Mouse (Mus musculus): ENCODE measurements around the gene Parp4.

Parp4 gene

DNA sequence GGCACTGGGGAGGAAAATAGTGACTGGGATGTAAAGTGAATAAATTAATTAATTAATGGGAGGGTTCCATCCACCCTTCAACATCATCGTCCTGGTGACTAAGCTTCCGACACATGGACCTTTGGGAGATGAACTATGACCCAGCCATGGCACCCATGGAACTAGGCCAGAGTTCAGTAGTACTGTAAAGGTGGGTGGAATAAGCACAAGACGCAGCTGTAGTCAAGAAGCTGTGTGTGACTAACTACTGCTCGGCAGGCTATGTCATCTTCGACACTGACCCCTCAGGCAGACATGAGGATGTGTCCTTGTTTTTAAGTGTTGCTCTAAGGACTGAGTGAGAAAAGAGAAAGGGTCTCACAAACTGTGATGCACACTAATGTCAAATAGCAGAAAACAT is 29.0 kb downstream of the Parp4 start:
- in situ Hi-C loops (cut with MboI; ENCODE audit: unreplicated experiment in 2 of 2) = loop anchor here in 1 of 2 experiments (25.0 kb wide), 1 partner anchor 217 kb away; no protein-coding TSS in a partner anchor

DNA sequence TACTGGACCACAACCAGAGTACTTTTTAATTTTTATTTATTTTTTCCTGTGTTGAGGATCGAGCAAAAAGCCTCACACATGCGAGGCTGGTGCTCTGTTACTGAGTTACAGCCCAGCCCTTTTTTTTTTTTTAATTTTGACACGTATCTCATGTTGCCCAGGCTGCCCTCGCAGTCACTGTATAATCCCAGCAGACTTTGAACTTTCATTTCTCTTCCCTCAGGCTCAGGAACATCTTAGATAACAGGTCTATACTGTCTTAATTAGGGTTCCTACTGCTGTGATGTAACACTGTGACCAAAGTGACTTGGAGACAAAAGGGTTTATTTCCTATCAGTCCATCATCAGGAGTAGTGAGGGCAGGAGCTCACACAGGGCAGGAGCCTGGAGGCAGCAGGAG is 29.7 kb downstream of the Parp4 start:
- in situ Hi-C loops (cut with MboI; ENCODE audit: unreplicated experiment in 2 of 2) = loop anchor here in 1 of 2 experiments (25.0 kb wide), 1 partner anchor 218 kb away; no protein-coding TSS in a partner anchor

DNA sequence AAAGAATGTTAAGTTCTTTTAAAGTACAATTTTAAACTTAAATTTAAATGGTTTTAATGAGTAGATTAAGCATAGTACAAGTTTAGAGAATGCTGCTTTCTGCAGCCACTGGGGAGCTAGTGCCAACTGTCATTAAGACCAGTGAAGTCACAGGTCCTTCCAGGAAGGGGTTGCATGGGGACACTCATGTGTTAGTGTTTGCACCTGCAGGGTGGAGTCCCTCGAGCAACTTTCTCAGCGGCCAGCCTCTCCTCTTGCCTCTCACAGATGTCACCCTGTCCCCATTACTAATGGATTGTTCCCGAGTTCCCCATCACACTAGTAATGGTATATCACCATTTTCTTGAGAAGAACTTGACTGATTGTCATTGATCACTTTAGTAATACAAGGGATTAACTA is 37.8 kb downstream of the Parp4 start:
- in situ Hi-C loops (cut with MboI; ENCODE audit: unreplicated experiment in 2 of 2) = loop anchor here in 1 of 2 experiments (25.0 kb wide), 1 partner anchor 226 kb away; no protein-coding TSS in a partner anchor

DNA sequence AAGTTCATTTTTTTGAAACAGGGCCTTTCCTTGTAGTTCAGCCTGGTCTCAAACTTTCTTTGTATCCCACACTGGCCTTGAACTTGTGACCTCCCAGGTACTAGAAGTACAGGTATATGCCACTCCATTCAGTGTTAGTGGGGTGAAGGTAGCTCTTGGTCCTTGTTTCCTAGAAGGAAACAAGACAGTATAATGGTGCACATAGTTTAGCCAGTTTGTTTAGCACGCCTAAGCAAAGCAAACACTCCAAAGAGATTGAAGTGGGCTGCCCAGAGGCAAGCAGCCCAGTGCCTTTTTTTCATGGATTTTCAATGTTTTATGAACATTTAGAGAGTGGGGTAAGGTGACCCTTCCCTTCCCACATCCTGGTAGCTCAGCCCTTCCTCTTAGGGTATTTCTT is 42.1 kb downstream of the Parp4 start:
- in situ Hi-C loops (cut with MboI; ENCODE audit: unreplicated experiment in 2 of 2) = loop anchor here in 1 of 2 experiments (25.0 kb wide), 1 partner anchor 230 kb away; no protein-coding TSS in a partner anchor

DNA sequence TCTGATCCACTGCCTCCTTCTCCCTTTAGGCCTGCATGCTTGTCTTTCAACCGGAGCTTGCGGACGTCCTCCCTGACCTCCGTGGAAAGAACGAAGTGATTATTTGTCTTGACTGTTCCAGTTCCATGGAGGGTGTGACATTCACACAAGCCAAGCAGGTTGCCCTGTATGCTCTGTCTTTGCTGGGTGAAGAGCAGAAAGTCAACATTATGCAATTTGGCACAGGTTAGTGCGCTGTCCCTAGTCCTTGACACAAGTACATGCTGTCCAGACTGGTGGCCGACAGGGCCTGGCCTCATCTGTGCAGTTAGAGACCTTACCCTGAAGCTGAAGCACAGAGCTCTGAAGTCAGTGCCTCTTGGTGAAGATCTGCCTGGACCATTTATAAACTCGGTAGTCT is 45.0 kb downstream of the Parp4 start:
- in situ Hi-C loops (cut with MboI; ENCODE audit: unreplicated experiment in 2 of 2) = loop anchor here in 1 of 2 experiments (25.0 kb wide), 1 partner anchor 233 kb away; no protein-coding TSS in a partner anchor

DNA sequence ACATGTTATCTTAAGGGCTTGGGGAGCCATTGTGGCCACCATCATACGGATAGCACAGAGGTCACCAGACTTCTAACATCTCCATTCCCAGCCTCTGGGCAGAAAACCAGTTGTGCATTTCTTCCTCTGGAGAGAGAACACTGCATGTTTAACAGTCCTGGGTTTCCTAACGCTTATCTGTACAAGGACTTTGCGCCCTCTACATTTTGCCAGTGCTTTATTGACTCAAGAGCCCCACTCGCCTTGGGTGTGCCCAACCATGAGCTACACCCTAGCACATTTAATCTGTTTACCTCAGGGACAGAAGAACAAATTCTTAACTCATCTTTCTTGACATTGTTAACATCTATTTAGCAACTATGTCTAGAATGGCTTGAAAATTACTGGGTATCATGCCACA is 50.8 kb downstream of the Parp4 start:
- in situ Hi-C loops (cut with MboI; ENCODE audit: unreplicated experiment in 2 of 2) = loop anchor here in 1 of 2 experiments (25.0 kb wide), 1 partner anchor 311 kb away; no protein-coding TSS in a partner anchor

DNA sequence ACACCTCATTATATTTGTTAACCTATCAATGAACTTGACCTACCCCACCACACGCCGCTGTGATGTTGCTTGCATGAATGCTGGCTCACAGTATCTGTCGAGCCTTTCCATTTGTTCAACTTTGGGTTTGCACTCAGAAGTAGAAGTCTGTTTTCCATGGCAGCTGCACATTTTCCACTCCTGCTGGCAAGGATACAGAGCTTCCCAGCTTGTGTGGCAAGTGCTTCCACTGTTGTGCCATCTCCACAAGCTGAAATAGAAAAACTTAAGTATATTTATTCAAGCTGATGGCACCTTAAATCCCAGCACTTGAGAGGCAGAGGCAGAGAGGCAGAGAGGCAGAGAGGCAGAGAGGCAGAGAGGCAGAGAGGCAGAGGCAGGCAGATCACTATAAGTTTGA is 52.9 kb downstream of the Parp4 start:
- in situ Hi-C loops (cut with MboI; ENCODE audit: unreplicated experiment in 2 of 2) = loop anchor here in 1 of 2 experiments (25.0 kb wide), 1 partner anchor 309 kb away; no protein-coding TSS in a partner anchor

DNA sequence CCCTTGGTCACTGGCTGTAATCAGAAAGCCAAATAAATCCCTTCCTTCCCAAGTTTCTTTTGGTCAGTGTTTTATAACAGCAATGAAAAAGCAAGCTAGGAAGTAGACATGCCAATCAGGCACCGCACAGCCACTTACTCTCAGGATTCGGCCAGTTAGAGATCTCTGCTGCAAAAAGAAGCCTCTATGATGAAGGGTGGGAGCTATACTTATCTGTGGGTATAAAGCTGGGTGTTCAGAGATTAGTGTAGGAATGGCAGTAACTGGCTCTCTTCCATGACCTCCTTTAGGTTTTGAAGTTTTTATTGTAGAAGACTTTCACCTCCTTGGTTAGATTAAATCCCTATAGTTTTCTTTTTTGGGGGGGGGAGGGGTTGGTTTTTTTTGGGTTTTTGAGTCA is 55.7 kb downstream of the Parp4 start:
- in situ Hi-C loops (cut with MboI; ENCODE audit: unreplicated experiment in 2 of 2) = loop anchor here in 1 of 2 experiments (25.0 kb wide), 1 partner anchor 306 kb away; no protein-coding TSS in a partner anchor

DNA sequence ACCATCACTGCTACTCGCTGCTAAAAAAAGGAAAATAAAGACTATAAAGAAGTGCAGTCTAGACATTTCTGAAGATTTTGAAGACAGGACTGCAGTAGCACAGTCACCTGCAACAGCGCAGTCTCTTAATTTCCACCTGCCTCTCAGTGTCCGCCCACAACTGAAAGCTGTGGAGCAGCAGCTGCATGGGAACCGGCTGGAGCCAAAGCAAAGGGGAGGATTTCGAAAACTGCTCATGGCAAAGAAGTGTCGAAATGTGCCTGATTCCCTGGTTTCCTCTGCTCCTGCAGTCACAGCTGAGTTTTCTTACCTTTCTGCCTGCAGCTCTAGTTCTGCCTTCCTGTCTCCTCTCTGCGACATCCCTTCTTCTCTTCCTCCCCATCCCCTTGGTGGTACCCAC is 71.8 kb downstream of the Parp4 start:
- in situ Hi-C loops (cut with MboI; ENCODE audit: unreplicated experiment in 2 of 2) = loop anchor here in 1 of 2 experiments (25.0 kb wide), 1 partner anchor 290 kb away; no protein-coding TSS in a partner anchor

DNA sequence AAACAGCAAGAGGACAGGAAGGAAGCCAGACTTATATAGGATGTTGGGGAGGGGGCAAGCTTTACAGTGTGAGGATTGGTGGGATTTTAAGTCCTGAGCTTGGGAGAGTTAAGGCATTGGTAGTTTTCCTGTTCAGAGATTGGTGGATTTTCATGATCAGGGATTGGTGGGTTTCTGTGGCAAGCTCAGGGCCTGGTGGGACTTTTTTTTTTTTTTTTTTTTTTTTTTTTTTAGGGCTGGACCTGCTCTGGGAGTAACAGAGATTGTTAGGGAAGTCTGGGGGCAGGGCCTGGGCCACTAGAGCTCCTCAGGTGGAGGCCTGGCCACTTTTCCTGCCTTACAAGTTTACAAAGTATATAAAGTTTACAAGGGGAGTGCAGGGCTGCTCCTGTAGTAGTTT is 74.0 kb downstream of the Parp4 start:
- in situ Hi-C loops (cut with MboI; ENCODE audit: unreplicated experiment in 2 of 2) = loop anchor here in 1 of 2 experiments (25.0 kb wide), 1 partner anchor 288 kb away; no protein-coding TSS in a partner anchor

DNA sequence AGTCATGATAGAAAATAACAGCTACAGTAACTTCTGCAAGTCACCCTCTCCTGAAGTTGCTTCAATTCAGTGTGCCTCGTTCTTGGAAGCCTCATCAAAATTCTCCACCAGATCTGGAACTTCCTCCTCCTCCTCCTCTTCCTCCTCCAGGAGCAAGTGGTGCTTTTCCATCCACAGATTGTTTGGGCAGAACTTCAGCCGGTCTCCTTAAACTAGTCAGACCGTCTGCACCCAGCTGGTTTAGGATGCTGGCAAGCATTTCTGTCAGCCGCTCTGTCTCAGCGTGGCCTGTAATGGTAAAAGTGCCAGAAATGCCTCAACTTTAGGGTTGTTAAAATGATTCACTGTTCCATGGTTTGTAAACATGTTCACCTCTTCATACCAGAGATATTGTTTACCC is 90.2 kb downstream of the Parp4 start:
- in situ Hi-C loops (cut with MboI; ENCODE audit: unreplicated experiment in 2 of 2) = no loop called here

DNA sequence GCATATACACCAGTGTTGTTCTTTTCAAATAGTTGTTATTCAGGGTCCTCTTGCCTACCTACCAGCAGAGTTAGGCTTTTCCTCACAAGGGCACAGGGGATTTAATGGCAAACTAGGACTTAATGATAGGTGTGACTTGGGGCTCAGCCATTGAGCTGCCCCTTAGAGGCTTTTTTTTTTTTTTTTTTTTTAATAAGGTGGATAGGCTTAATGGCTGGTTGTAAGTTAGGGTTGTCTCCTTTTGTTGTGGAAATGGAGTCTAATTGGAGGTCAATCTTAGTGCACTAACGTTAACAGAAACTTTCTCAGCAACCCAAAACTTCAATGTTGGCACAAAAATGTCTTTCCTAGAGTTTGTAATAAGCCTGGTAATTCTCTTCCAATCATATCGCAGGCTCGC is 91.5 kb downstream of the Parp4 start:
- in situ Hi-C loops (cut with MboI; ENCODE audit: unreplicated experiment in 2 of 2) = no loop called here

DNA sequence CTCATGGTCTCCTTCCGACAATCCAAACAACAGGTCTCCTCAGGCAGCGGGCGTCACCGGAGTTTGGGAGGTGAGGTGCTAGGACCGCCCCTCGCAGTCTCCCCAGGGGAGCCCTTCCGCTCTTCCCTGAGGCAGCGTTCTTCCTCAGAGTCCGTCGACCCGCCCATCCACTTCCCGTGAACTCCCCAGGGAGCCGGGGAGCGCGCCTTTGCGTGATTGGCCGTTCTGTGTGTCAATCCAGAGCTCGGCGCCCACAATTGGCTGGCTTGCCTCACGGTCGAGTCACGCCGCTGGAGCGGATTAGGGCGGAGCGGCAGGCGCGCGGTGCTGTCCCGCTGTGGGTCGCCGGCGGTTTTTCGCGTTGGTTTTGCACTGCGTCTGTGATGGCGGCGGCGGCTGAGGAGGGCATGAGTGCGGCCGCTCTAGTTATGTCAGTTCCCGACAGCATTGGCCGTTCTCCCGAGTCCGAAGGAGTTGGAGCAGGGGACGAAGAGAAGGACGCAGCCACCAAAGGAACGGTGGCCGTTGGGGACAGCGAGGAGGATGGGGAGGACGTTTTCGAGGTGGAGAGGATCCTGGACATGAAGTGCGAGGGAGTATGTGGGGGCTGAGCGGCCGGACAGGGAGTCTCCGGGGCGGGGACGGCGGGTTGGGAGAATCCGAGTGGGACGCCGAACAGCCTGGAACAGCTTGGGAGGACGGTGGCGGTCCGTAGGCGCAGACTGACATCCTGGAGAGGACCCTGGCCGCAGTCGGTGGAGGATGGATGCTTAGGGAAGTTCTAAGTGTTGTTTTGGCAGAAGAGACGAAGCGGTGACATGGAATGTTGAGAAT is 92.8 kb downstream of the Parp4 start, which contains the start of gene Mphosph8:
Mphosph8 (plus strand) TSS at position 280 of the 834 bp plus-strand sequence.
- in situ Hi-C loops (cut with MboI; ENCODE audit: unreplicated experiment in 2 of 2) = no loop called here

DNA sequence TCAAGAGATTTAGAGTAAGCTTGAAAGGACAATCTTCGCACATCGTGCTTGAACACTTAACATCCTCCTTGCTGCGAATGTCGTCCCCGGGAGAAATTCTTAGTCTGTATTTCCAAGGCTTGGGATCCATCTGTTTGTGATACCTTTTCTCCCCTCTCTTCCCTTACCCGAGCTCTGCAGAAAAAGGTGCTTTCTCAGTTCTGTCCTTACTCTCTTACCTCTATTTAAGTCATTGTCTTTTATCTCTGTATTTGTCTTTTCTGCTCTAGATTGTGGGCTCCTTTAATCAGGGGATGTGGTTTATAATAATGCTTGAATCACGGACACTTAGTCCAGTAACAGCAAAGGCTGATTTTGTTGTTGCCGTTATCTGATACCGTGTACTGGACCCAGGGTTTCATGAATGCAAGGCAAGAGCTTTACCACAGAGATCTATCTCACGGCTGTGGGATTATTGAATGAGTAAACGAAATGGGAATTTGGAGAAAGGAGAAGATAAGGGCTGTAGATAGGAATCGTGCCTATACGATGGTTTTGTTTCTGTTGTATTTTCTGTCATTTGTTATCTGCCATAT is 93.7 kb downstream of the Parp4 start:
- in situ Hi-C loops (cut with MboI; ENCODE audit: unreplicated experiment in 2 of 2) = no loop called here

DNA sequence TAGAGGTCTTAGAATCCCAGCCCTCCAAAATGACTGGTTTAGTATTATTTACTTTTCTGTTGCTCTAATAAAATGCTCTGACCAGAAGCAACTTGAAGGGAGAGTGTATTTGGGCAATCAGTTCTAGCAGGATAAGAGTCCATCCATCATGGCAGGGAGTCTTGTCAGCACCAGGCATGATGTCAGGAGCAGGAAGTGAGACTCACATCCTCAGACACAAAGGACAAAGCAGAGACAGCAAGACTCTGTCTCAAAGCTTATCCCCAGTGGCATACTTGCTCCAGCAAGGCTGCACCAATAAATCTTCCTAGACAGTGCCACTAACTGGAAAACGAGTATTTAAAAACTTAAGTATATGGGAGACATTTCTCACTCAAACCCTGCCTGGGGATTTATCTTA is 110.0 kb downstream of the Parp4 start:
- in situ Hi-C loops (cut with MboI; ENCODE audit: unreplicated experiment in 2 of 2) = no loop called here

DNA sequence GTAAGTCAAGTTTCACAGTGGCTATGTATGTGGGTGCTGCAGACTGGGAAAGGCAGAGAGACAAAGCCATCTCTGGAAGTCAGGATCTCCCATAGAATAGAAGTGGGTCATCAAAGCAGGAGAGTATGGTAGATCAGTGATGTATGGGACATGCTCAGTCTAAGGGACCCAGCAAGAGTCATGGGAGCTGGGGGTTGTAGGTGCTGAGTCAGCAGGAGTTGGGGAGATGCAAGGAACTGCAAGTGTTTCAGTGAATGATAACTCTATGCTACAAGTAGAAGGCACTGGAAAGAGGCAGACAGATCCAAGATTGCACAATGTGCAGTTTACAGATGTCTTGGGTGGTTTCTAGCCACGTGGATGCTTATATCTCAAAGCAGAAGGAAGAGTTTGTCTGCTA is 113.7 kb downstream of the Parp4 start:
- in situ Hi-C loops (cut with MboI; ENCODE audit: unreplicated experiment in 2 of 2) = no loop called here

DNA sequence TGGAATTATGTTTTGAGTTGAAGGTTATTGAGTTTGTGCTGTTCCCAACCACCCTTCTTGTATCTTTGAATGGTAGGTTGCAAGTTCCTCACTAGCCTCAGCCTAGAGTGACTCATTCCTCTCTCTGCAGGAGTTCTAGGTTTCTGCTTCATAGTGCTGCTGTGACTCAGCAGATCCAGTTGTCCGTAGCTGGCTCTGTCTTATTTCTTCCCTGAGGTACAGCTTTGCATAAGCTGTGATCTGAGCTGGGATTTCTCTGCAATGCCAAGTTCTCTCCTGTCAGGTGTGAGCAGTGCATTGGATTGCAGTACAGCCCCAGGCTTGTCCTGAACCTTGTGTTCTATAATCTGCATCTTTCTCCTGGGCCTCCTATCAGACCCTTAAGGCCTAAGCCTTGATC is 114.3 kb downstream of the Parp4 start:
- in situ Hi-C loops (cut with MboI; ENCODE audit: unreplicated experiment in 2 of 2) = no loop called here

DNA sequence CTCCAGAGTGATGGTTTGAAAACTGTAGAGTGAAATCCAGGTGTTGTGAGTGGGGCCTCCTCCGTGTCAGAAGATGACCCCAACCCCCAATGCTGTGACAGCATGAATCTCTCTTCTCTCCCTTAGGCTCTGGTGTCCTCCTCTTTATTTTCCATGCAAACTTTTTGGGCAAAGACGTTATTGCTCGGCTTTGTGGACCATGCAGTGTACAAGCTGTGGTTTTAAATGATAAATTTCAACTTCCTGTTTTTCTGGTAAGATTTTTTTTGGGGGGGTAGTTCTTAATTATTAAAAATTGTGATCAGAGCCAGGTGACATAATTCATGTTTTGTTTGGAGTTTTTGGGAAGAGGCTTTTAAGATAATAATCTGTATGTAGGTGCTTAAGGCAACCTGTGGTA is 120.1 kb downstream of the Parp4 start:
- in situ Hi-C loops (cut with MboI; ENCODE audit: unreplicated experiment in 2 of 2) = no loop called here

DNA sequence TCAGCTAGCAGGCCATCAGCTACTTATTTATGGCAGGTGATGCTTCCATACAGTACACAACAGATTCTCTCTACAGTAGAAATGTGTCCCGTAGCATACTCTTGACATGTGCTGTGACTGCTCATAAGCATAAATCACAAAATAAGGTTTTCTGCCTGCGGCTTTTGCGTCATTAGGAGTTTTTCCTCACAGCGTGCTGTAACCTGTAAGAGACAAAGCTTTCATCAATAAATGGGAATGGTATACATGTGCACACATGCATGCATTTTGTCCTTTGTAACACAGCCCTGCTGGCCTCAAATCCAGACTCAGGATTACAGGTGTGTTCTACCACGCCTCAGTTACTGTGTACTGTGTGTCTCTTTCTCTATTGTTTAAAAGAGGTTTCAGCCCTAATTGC is 122.4 kb downstream of the Parp4 start:
- in situ Hi-C loops (cut with MboI; ENCODE audit: unreplicated experiment in 2 of 2) = no loop called here

DNA sequence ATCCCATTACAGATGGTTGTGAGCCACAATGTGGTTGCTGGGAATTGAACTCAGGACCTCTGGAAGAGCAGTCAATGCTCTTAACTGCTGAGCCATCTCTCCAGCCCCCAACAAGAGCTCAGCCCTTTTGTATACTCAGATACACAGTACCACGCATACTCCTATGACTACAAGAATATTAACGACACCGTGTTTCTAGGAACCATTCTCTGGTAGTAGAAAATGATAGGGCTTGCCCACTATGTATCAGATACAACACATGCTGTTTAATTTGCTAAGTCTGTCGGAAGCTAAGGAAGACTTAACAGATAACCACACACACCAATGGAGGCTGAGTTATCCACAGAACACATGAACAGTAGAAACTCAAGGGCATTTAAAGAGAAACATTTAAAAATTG is 127.2 kb downstream of the Parp4 start:
- in situ Hi-C loops (cut with MboI; ENCODE audit: unreplicated experiment in 2 of 2) = no loop called here

DNA sequence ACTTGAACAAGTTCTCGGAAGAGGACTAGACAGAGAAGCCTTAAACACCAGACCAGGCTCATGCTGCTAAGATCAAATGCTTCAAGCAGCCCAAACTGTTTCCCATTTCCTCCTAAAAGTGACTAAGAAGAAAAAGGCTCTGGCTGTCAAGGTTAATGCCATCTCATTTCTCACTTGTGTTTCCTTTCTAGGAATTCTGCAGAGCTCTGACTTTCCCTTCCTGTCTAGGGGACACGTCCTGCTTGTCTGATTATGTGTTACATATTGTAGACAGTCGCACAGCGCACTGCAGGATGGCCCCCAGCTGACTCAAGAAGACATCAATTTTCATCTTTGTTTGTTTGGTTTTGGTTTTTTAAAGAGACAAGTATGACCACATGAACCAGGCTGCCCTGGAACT is 130.3 kb downstream of the Parp4 start:
- in situ Hi-C loops (cut with MboI; ENCODE audit: unreplicated experiment in 2 of 2) = no loop called here
